Mouse (Mus musculus) small intestine, adult 2 months (tissue): ENCODE data around the gene Rnpepl1.

Experiments
- CTCF ChIP-seq: fragments of 200-500 bp; IDR thresholded peaks from 2 replicates; pipeline ENCODE4 v1.5.1; 2012; ENCODE audit warnings: low read depth, mild to moderate bottlenecking, control low read depth, inconsistent platforms, low read length, moderate library complexity, mixed read lengths; ENCODE audit not compliant: insufficient replicate concordance, insufficient read length; ENCODE audit errors: extremely low read depth
- POLR2A ChIP-seq: fragments of 200-500 bp; IDR thresholded peaks from 2 replicates; pipeline ENCODE4 v1.6.1; 2012; ENCODE audit warnings: low read depth, mild to moderate bottlenecking, control low read depth, inconsistent platforms, low read length, moderate library complexity

DNA sequence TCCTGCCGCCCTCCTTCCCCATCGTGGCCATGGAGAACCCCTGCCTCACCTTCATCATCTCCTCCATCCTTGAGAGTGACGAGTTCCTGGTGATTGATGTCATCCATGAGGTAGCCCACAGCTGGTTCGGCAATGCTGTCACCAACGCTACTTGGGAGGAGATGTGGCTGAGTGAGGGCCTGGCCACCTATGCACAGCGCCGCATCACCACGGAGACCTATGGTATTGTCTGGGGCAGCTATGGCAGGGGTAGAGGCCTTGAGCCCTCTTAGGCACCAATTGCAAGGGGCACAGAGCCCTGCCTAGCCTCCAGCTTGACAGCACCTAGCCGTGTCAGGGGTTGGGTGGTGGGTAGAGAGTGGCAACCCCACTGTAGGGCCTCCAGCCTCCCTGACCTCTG lies 6.1 kb downstream of the Rnpepl1 start:
- TF ChIP-seq CTCF (no peak), POLR2A (no peak)
